Mouse (Mus musculus) liver, embryonic 12.5 days (tissue): Measurements from ENCODE around the gene Gpc6. TPM values are rescaled to one million over a fixed set of nuclear protein-coding genes. Genes with fewer than 3 reads are reported as not detected.

ENCODE experiments used
- ATAC-seq: fragments of 200-750 bp; cut with Nextera tagmentation; 2 replicates; pipeline ENCODE4 v1.8.0; 2017; ENCODE audit warnings: moderate number of reproducible peaks, mild to moderate bottlenecking, moderate library complexity
- H3K27ac ChIP-seq: fragments of 300-500 bp; sonication (generic); 2 replicates; pipeline ENCODE4 v1.5.1; 2016; ENCODE audit warnings: mild to moderate bottlenecking
- H3K27me3 ChIP-seq: fragments of 300-500 bp; sonication (generic); replicated peaks from 2 replicates; pipeline ENCODE4 v1.6.1; 2016; ENCODE audit warnings: mild to moderate bottlenecking, moderate library complexity
- H3K36me3 ChIP-seq: fragments of 300-500 bp; sonication (generic); 2 replicates; pipeline ENCODE4 v1.6.1; 2016; ENCODE audit warnings: mild to moderate bottlenecking, moderate library complexity
- H3K4me1 ChIP-seq: fragments of 300-500 bp; sonication (generic); 2 replicates; pipeline ENCODE4 v1.6.1; 2016
- H3K4me2 ChIP-seq: fragments of 300-500 bp; sonication (generic); 2 replicates; pipeline ENCODE4 v1.6.1; 2016; ENCODE audit warnings: mild to moderate bottlenecking, moderate library complexity
- H3K4me3 ChIP-seq: fragments of 300-500 bp; sonication (generic); 2 replicates; pipeline ENCODE4 v1.5.1; 2016; ENCODE audit warnings: mild to moderate bottlenecking, moderate library complexity
- H3K9ac ChIP-seq: fragments of 300-500 bp; sonication (generic); 2 replicates; pipeline ENCODE4 v1.6.1; 2016; ENCODE audit warnings: mild to moderate bottlenecking, moderate library complexity
- H3K9me3 ChIP-seq: fragments of 300-500 bp; sonication (generic); replicated peaks from 2 replicates; pipeline ENCODE4 v1.6.1; 2016; ENCODE audit warnings: mild to moderate bottlenecking, moderate library complexity
- WGBS: fragments of 180-500 bp; shearing (Covaris S2); methylation state at CpG from one replicate; pipeline ENCODE4 v1.1.7; 2016; ENCODE audit not compliant: insufficient replicate concordance; 5-methylcytosine and 5-hydroxymethylcytosine counted together
- polyA plus RNA-seq: library from polyadenylated mRNA; unstranded; fragments of >200 nt; fragmentation: Nextera tagmentation; extraction: Ambion mirVana; gene quantifications from 2 replicates; pipeline ENCODE4 v1.2.1, GENCODE M21; 2016

Gpc6 gene
- polyA plus RNA-seq, 1 experiment from 2014 or later = 8.4 TPM

DNA sequence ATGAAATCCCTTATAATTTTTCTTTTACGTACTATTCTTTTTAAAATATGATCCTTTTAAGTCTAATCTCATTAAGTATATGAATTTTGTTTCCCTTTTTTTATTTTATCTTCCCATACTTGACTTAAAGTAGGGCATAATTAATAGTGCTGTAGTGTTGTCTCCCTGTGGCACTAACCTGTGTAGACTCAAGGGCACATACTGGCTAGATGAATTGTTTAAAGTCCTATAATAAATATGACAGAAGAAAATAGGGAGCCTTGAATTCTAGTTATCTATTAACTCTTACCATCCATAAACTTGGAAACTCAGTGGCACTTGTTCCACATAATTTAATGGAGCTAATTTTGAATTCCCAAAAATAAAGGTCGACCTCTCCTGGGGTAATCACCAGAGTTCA is 268.2 kb downstream of the Gpc6 start:
- Histone ChIP-seq H3K4me3 (no peak overlapping the region), H3K27me3 (no peaks in the 10 kb centered on the region), H3K27ac (no peak overlapping the region), H3K9me3 (no peaks in the 10 kb centered on the region), H3K9ac (no peak overlapping the region), H3K36me3 (no peaks in the 10 kb centered on the region), H3K4me2 (no peak overlapping the region), H3K4me1 (no peaks in the 10 kb centered on the region)
- ATAC-seq = no peak
- 65% methylated on average over 2 of the region's 2 CpGs for WGBS

DNA sequence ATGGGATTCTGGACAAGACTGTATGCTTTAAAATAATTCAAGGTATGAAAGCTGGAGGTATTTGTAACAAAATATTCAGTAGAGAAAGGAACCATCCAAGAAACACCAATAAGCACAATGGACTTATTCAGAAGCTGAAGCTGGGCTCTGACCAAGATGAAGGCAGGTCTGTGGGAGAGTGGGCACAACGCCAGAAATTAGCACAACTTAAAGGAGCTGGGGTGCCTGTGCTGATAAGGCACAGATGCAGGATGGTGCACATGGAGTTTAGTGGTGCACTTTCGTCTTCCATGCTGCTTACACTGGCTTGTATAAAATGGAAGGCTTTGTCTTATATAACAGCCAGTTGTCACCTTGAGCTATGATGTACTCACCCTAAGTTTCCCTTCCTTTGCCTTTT is 276.9 kb downstream of the Gpc6 start:
- Histone ChIP-seq H3K9ac (no peak overlapping the region), H3K4me2 (no peak overlapping the region), H3K4me3 (no peak overlapping the region), H3K36me3 (no peaks in the 10 kb centered on the region), H3K27ac (no peak overlapping the region), H3K27me3 (no peaks in the 10 kb centered on the region), H3K4me1 (no peaks in the 10 kb centered on the region), H3K9me3 (no peaks in the 10 kb centered on the region)
- no peak for ATAC-seq
- WGBS = 64% methylated on average over 2 of the region's 2 CpGs

DNA sequence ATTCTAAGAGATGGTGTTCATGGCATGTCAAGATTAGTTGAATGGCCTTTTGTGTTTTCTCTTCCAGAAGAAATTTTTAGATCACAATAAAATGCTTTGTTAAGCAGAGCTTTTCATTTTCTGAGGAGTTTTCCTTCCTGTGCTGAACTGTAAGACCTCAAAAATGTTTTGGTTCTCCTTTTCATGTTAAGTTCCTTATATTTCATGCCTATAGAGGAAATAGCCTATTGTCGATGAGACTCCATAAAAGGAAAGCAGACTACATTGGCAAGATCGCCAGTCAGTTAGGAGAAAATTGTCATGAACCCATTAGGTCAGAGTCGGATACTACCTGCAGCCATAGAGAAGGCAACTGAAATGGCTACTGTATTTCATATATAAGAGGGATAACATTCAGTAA is 278.8 kb downstream of the Gpc6 start:
- ATAC-seq = no peak
- no peaks in the 10 kb centered on the region for H3K36me3 ChIP-seq
- WGBS = 56% methylated on average over 3 of the region's 3 CpGs
- H3K4me2 ChIP-seq = no peak overlapping the region
- no peak overlapping the region for H3K4me3 ChIP-seq
- H3K27me3 ChIP-seq = no peaks in the 10 kb centered on the region
- no peaks in the 10 kb centered on the region for H3K4me1 ChIP-seq
- no peak overlapping the region for H3K9ac ChIP-seq
- H3K27ac ChIP-seq = no peak overlapping the region
- H3K9me3 ChIP-seq = no peaks in the 10 kb centered on the region

DNA sequence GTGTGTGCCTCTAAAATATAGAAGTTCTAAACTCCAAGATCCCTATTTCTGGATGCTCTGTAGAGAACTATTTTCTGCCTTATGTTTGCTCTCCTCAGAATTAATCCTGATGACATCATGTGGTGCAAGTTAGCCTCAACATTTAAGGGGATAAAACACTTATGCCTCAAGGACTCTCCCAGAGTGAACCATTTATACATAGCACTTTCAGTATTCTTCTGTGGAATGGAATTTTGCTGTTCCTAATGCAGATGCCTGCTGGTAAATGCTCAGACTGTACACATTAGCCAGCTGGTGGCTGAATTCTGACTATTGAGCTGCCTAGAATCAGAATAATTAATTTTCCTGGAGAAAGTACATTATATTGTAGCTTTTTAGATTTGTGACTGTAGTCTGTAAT is 289.3 kb downstream of the Gpc6 start:
- Histone ChIP-seq H3K9ac (no peak overlapping the region), H3K27me3 (no peaks in the 10 kb centered on the region), H3K36me3 (no peaks in the 10 kb centered on the region), H3K4me2 (no peak overlapping the region), H3K4me1 (no peaks in the 10 kb centered on the region), H3K27ac (no peak overlapping the region), H3K9me3 (no peaks in the 10 kb centered on the region), H3K4me3 (no peak overlapping the region)
- no peak for ATAC-seq

DNA sequence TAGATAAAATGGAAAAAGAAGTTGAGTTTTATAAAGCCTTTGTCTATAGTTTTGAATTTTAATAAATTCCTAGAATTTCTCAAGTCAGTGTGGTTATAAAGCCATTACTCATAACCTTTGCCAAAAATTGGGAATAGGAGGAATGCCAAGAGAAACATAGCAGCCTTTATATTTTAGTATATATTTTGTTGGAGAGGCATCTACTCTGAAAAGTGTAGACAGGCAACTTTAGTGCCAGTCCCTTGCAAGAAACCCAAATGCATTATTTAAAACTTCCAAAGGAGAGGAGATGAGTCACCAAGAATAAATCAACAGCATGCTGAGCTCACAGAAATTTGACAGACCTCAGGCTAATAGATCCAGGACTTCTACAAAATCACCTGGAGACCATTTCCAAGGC is 301.8 kb downstream of the Gpc6 start:
- H3K4me1 ChIP-seq = no peaks in the 10 kb centered on the region
- no peak overlapping the region for H3K4me3 ChIP-seq
- H3K9ac ChIP-seq = no peak overlapping the region
- H3K27me3 ChIP-seq = no peaks in the 10 kb centered on the region
- no peaks in the 10 kb centered on the region for H3K36me3 ChIP-seq
- H3K27ac ChIP-seq = no peak overlapping the region
- H3K4me2 ChIP-seq = no peak overlapping the region
- ATAC-seq = no peak
- H3K9me3 ChIP-seq = no peaks in the 10 kb centered on the region

DNA sequence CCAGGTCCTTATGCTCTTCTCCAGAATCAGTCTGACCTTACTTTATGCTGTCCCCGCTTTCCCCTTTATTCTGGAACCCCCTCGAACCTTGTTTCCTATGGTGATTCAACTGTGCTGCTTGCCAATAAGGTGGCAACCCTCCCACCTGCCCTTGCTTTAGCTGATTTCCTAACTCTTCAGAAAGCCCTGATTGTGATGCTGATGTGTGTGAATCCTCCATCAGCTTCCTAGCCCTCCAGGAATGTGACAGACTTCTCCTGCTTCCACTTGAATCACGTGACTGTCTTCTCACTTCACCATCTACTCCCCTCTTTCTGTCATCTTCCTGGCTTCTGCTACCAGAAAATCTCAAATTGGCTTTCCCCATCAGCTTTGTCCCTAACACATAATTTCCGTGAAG is 305.4 kb downstream of the Gpc6 start:
- Histone ChIP-seq H3K9me3 (no peaks in the 10 kb centered on the region), H3K4me1 (no peaks in the 10 kb centered on the region), H3K9ac (no peak overlapping the region), H3K27me3 (no peaks in the 10 kb centered on the region), H3K36me3 (no peaks in the 10 kb centered on the region), H3K27ac (no peak overlapping the region), H3K4me2 (no peak overlapping the region), H3K4me3 (no peak overlapping the region)
- ATAC-seq = no peak
- WGBS = 44% methylated on average over 4 of the region's 4 CpGs

DNA sequence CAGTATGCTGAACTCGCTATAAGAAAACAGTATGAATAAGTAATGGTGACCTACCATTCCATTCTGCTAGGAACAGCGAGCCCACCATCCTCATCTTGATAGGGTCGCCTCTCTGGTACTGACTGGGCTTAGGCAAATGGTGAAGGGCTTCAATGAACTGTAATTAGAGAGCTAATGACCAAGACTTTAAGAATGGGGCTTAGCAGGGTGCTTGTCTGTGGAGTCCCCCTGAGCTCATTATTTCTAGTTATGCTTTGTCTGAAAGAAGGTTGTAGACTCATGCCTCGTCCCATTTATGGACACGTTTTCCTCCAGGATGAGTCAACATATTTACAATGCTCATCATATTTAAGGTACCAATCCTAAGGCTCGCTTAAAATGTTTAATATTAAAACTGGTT is 313.1 kb downstream of the Gpc6 start:
- whole genome bisulfite sequencing = 70% methylated on average over 6 of the region's 6 CpGs

DNA sequence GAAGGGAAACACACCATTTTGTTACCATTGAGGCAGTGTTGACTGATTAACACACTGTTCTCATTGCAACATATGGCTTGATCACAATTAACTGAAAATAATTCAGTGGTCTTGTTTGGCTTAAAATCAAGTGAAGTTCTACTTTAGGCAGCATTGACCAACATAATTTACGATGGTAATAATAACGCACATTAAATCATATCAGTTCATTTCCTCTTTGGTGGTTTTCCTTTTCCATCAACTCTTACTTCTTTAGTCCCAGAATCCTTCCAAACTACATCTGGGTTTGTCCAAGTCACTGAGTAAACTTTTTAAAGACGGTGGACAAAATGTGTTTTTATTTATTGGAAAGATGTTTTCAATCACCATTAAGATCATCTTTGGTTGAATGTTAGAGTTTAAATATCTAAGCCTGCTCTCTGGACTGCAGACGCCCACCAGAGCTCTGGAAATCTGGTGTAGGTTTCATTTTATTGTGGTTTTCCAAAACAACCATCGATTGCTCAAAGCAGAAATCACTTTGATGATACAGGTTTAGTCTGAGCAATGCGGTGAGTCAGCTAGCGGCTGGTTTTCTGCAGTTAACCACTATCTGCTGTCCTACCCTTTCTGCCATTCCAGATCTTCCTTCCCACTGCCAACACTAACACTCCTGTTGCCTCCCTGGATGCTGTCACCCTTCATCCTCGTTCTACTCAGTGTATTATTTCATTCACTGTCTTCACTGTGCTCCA is 314.7 kb downstream of the Gpc6 start:
- Histone ChIP-seq H3K9ac (no peak overlapping the region), H3K9me3 (no peaks in the 10 kb centered on the region), H3K27me3 (no peaks in the 10 kb centered on the region), H3K4me3 (no peak overlapping the region), H3K36me3 (no peaks in the 10 kb centered on the region), H3K4me2 (no peak overlapping the region), H3K27ac (no peak overlapping the region), H3K4me1 (no peaks in the 10 kb centered on the region)
- ATAC-seq = no peak
- WGBS = 65% methylated on average over 8 of the region's 8 CpGs

More for the DNA sequence above, 313.1 kb downstream of the Gpc6 start:
- H3K36me3 ChIP-seq = no peaks in the 10 kb centered on the region
- H3K9me3 ChIP-seq = no peaks in the 10 kb centered on the region
- no peaks in the 10 kb centered on the region for H3K4me1 ChIP-seq
- H3K4me2 ChIP-seq = no peak overlapping the region
- H3K4me3 ChIP-seq = no peak overlapping the region
- H3K9ac ChIP-seq = no peak overlapping the region
- ATAC-seq = no peak
- H3K27me3 ChIP-seq = no peaks in the 10 kb centered on the region
- no peak overlapping the region for H3K27ac ChIP-seq

DNA sequence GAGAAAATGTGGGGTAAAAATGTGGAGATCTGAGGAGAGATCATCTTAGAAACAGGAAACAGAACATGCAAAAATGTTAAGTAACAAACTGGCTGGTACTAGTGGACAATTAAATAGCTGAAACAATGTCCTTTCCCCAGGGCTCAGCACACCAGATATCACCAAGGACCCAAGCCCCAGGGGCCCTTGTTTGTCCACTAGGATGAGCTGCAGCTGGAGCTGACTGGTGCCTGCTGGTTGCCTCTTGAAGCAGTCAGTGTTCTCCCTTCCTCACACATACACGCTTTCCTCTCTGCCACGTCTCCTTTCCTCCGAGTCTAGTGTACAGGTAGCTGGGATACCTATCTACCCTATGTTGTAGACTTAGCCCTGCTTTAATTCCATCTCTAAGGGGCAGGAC is 320.5 kb downstream of the Gpc6 start:
- no peak for ATAC-seq
- no peak overlapping the region for H3K9ac ChIP-seq
- no peaks in the 10 kb centered on the region for H3K4me1 ChIP-seq
- 74% methylated on average over 3 of the region's 3 CpGs for WGBS
- no peak overlapping the region for H3K4me3 ChIP-seq
- no peak overlapping the region for H3K27ac ChIP-seq
- no peaks in the 10 kb centered on the region for H3K9me3 ChIP-seq
- H3K27me3 ChIP-seq = no peaks in the 10 kb centered on the region
- H3K36me3 ChIP-seq = no peaks in the 10 kb centered on the region
- H3K4me2 ChIP-seq = no peak overlapping the region

DNA sequence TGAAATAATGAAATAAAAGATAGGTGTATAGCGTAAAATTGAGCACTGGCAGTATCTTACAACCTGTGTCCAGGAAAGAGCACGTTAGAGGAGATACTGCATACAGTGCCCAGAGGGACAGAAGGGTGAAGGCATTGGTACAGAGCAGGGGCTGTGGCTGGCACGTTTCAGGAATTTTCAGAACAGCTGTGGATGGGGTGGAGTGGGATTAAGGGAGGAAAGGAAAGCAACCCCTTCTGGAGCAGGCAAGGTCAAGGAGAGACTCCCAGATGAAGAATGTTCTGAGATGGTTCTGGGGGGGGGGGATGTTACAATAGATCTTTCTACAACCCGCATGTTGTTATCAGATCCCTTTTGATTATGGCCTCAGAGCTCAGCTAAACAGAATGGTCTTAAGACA is 331.1 kb downstream of the Gpc6 start:
- WGBS = 60% methylated on average over 4 of the region's 4 CpGs
- no peak for ATAC-seq
- H3K27ac ChIP-seq = no peak overlapping the region

DNA sequence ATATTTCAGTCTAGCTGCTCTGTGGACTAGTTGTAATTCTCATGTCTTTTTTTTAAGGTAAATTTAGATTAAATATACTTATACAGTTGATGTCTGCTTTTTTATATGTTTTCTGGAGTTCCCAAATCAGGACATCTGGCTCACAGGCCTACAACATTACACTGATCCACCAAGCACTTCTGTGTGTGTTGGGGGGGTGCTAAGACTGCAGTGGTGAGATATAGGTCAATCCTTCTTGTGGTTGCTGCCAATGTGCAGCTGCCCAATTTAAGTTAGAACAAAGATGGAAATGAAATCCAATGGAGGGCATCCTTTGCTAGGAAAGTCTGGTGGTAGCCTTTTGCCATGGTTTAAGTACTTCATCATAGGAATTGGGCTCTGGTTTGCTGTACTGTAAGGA is 340.5 kb downstream of the Gpc6 start:
- no peaks in the 10 kb centered on the region for H3K27me3 ChIP-seq
- H3K4me1 ChIP-seq = no peaks in the 10 kb centered on the region
- H3K4me2 ChIP-seq = no peak overlapping the region
- no peak overlapping the region for H3K9ac ChIP-seq
- H3K9me3 ChIP-seq = no peaks in the 10 kb centered on the region
- H3K4me3 ChIP-seq = no peak overlapping the region
- no peaks in the 10 kb centered on the region for H3K36me3 ChIP-seq
- ATAC-seq = no peak
- no peak overlapping the region for H3K27ac ChIP-seq

More for the DNA sequence above, 331.1 kb downstream of the Gpc6 start:
- Histone ChIP-seq H3K4me3 (no peak overlapping the region), H3K36me3 (no peaks in the 10 kb centered on the region), H3K4me2 (no peak overlapping the region), H3K27me3 (no peaks in the 10 kb centered on the region), H3K9me3 (0 out of 2 replicates have a peak, but pooled peaks cover 5% of the 10 kb centered on the region), H3K4me1 (no peaks in the 10 kb centered on the region), H3K9ac (no peak overlapping the region)

DNA sequence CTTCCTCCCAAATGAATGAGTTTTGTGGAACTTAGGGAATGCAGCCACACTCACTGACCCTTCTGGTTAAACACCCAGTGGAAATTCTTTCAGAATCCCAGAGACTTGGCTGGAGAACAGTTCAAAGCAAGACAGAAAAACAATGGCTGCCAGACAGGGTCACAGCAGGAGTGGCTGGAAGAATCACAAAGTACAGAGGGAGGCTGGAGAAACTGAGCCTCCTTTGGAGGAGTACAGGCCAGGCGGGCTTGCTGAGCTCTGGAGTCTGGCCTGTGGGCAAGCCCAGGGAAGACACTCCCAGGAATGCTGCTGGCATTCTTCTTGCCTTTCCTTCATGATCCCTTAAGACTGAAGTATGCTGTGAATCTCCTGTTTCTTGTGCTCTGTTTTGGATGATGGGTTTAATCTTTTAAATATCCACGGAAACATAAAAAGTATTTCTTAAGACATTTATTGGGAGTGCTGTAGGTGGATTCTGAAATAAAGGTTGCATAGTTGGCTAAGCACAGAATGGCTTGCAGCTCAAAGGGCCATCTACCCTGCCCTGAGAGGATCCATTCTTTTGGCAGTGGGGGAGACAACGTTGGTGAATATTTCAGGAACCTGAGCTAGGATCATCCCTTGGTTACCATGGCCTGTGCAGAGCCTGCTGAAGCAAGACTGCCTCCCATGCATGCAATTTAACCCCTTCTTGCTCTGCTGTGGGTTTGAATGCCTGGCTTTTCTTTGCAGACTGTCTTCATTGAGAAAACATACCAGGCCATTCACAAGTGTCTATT is 342.9 kb downstream of the Gpc6 start:
- H3K9ac ChIP-seq = no peak overlapping the region
- no peaks in the 10 kb centered on the region for H3K4me1 ChIP-seq
- WGBS = 30% methylated on average over 3 of the region's 3 CpGs
- no peak for ATAC-seq
- no peaks in the 10 kb centered on the region for H3K36me3 ChIP-seq
- no peaks in the 10 kb centered on the region for H3K27me3 ChIP-seq
- no peak overlapping the region for H3K4me2 ChIP-seq
- no peak overlapping the region for H3K27ac ChIP-seq
- no peak overlapping the region for H3K4me3 ChIP-seq
- H3K9me3 ChIP-seq = no peaks in the 10 kb centered on the region

DNA sequence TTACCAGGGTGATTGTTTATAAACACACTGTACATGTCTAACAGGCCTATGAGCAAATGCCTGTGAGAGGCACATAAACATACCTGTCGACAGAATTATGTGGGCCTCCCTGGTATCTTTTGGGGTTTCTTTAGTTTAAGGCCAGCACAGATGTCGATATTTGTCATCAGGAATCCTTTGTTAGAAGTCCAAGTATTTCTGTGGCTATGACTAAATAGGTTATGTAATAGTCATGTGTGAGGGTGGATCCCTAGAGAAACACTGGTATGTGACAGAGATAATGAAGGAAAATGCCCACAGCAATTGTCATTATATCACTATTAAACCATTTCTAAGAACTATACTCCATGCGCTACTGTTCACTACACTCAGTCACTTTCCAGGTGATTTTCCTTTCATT is 358.5 kb downstream of the Gpc6 start:
- Histone ChIP-seq H3K4me2 (no peak overlapping the region), H3K27ac (no peak overlapping the region), H3K27me3 (no peaks in the 10 kb centered on the region), H3K4me1 (no peaks in the 10 kb centered on the region), H3K36me3 (no peaks in the 10 kb centered on the region), H3K4me3 (no peak overlapping the region), H3K9me3 (no peaks in the 10 kb centered on the region), H3K9ac (no peak overlapping the region)
- WGBS = 83% methylated on average over 3 of the region's 3 CpGs
- ATAC-seq = no peak
